Mouse (Mus musculus): Measurements from ENCODE around the gene Cd300ld5.
"Not testable (repeated sequence)": the region's sequence is repeated elsewhere in the genome, so short reads cannot be mapped to it uniquely, and the experiment has no call there.

The Cd300ld5 gene

GRCm38 (mm10) chr11:115049282-115049895 is 11.8 kb upstream of the Cd300ld5 start:
- no peak for DNase-seq (ENCODE audit: low spot score in 2 of 2)

GRCm38 (mm10) chr11:115048259-115048658 is 10.7 kb upstream of the Cd300ld5 start, which contains the start of gene Cd300ld3:
TSS of gene Cd300ld3 (minus strand) at chr11:115048409.
- DNase-seq (ENCODE audit: low spot score in 2 of 2), result no peak

DNA sequence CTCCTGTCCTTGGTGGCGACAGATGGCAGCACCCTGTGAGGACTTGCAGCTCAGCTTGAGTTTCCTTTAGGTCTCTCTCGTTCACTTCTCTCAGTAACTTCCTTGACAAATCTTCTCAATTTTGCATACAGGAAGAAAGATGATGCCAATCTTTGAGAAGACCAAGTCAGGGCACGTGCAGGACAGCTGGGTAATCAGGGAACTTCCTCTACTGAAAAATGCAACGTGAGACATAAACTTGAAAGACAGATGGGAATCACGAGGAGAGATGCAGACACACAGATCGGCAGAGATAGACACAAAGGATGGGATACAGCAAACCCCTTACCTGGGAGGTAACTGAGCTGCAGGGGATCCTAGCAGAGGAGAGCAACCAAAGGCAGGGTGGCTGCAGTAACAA is 10.7 kb downstream of the Cd300ld5 start, which contains the start of gene Cd300ld4:
Gene Cd300ld4, minus strand, starts transcription at position 101 of the 400 bp plus-strand sequence.
- DNase-seq (ENCODE audit: low spot score in 2 of 2), result not testable (repeated sequence)

DNA sequence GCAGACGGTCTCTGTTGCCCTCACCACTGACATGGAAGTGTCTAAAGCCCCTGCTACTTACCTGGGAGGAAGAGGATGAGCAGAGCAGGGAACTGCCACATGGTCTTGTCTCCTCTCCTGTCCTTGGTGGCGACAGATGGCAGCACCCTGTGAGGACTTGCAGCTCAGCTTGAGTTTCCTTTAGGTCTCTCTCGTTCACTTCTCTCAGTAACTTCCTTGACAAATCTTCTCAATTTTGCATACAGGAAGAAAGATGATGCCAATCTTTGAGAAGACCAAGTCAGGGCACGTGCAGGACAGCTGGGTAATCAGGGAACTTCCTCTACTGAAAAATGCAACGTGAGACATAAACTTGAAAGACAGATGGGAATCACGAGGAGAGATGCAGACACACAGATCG is 21.5 kb downstream of the Cd300ld5 start, which contains the start of gene Cd300ld2:
Gene Cd300ld2, minus strand, starts transcription at position 101 of the 400 bp plus-strand sequence.
- DNase-seq (ENCODE audit: low spot score in 2 of 2), result not testable (repeated sequence)

DNA sequence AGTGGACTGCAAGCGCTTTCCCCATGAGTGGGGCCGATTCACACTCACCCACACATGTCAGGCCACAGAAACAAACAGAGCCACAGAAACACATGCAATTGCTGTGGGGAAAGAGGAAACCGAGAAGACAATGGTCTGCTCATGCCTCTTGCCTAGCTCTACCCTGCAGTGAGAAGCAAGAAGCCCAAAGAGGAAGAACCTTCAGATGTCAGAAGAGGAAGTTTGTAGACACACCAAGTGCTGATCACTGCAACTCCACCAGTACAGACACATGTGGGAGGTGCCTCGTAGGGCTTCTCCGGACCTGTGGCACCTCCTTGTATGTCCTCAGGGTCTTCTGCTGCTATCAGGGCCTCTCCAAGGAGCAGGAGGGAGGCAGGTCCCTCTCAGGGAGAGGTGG is 33.5 kb downstream of the Cd300ld5 start:
- DNase-seq (ENCODE audit: low spot score in 2 of 2), result no peak

- DNase-seq (ENCODE audit: low spot score in 2 of 2), result no peak
Observed at GRCm38 (mm10) chr11:115001474-115002040, 36.0 kb downstream of the Cd300ld5 start, which contains the start of gene Cd300c2. TSS of gene Cd300c2 (minus strand) at chr11:115001880.

GRCm38 (mm10) chr11:114989793-114990192 is 47.8 kb downstream of the Cd300ld5 start, which contains the start of gene Cd300ld:
TSS of gene Cd300ld (minus strand) at chr11:114989922.
- no peak for DNase-seq (ENCODE audit: low spot score in 2 of 2)

DNA sequence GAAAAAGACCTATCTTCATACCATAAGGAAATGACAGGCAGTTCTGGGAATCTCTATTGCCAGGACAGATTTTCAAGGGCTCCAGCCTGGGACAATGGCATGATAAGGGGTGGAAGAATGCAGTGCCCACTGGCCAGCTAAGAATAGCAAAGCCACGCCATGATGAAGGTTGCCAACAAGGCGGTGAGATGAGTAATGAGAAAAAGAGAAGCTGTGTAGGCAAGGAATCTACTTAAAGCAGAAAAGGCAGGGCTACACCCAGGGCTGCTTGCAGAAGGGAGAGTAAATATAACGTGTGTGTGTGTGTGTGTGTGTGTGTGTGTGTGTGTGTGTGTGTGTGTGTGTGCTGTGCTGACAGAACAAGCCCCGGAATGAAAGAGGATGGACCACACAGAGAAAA is 55.7 kb downstream of the Cd300ld5 start:
- DNase-seq (ENCODE audit: low spot score in 2 of 2), result no peak

Data from spleen, postnatal 14 days (tissue).